Mouse (Mus musculus) lung, adult 2 months (tissue): ENCODE measurements at regions not wholly inside any gene's neighbourhood (a gene's known extent, or its start where the extent isn't known, plus 50 kb on each side); places are given as distances from the start of the nearest gene placed in this dataset.

ENCODE experiments used
- CTCF ChIP-seq: fragments of 200-500 bp; IDR thresholded peaks from 2 replicates; pipeline ENCODE4 v1.5.1; 2011; ENCODE audit warnings: mild to moderate bottlenecking, low read length, control low read depth; ENCODE audit not compliant: insufficient read depth
- POLR2A ChIP-seq: fragments of 200-500 bp; IDR thresholded peaks from 2 replicates; pipeline ENCODE4 v1.6.1; 2011; ENCODE audit warnings: low read depth, mild to moderate bottlenecking, control low read depth, low read length, borderline replicate concordance; ENCODE audit errors: extremely low read depth

DNA sequence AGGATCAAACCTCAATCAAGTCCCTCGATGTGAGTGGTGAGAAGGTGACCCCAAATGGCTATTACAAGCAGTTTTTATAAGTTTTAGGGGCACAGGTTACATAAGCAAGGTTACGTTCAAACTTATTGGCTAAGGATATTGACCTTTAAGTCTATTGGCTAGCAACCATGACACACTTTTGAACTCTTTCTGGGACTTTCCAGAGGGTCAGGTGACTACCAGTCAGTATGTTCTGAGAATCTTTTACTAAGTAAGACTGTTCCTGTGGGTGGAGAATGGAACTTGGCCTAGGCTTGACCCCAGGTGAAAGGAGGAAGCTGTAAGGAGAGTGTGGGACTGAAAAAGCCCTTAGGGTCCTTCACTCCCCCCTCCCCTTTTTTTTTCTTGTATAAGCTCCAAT lies 370.3 kb upstream of the Lrrc3b start:
- TF ChIP-seq CTCF (no peak), POLR2A (no peak)
